Mouse (Mus musculus) stomach, embryonic 14.5 days (tissue): ENCODE measurements around the gene Jmjd6. TPM values are rescaled to one million over a fixed set of nuclear protein-coding genes. Genes with fewer than 3 reads are reported as not detected.
"Not testable (repeated sequence)": the region's sequence is repeated elsewhere in the genome, so short reads cannot be mapped to it uniquely, and the experiment has no call there.

Experiments
- ATAC-seq: fragments of 200-750 bp; cut with Nextera tagmentation; 2 replicates; pipeline ENCODE4 v1.8.0; 2017; ENCODE audit warnings: low read depth, moderate TSS enrichment; ENCODE audit not compliant: insufficient number of reproducible peaks, insufficient read depth, low FRiP score
- H3K27ac ChIP-seq: fragments of 300-500 bp; sonication (generic); 2 replicates; pipeline ENCODE4 v1.5.1; 2014; ENCODE audit warnings: mild to moderate bottlenecking, low read length, moderate library complexity, mixed read lengths
- H3K27me3 ChIP-seq: fragments of 300-500 bp; sonication (generic); 2 replicates; pipeline ENCODE4 v1.6.1; 2014; ENCODE audit warnings: low read length, control low read depth, mixed read lengths; ENCODE audit not compliant: control insufficient read depth, insufficient read depth
- H3K36me3 ChIP-seq: fragments of 300-500 bp; sonication (generic); 2 replicates; pipeline ENCODE4 v1.6.1; 2014; ENCODE audit warnings: mild to moderate bottlenecking, control low read depth, low read length, moderate library complexity, mixed read lengths; ENCODE audit not compliant: control insufficient read depth, insufficient read depth
- H3K4me1 ChIP-seq: fragments of 300-500 bp; sonication (generic); 2 replicates; pipeline ENCODE4 v1.6.1; 2014; ENCODE audit warnings: low read length, control low read depth, mixed read lengths; ENCODE audit not compliant: control insufficient read depth, insufficient read depth
- H3K4me2 ChIP-seq: fragments of 300-500 bp; sonication (generic); replicated peaks from 2 replicates; pipeline ENCODE4 v1.6.1; 2014; ENCODE audit warnings: low read depth, low read length, control low read depth
- H3K4me3 ChIP-seq: fragments of 300-500 bp; sonication (generic); 2 replicates; pipeline ENCODE4 v1.5.1; 2014; ENCODE audit warnings: low read depth, low read length, control low read depth
- H3K9ac ChIP-seq: fragments of 300-500 bp; sonication (generic); replicated peaks from 2 replicates; pipeline ENCODE4 v1.6.1; 2014; ENCODE audit warnings: low read depth, mild to moderate bottlenecking, control low read depth, low read length, moderate library complexity, mixed read lengths
- H3K9me3 ChIP-seq: fragments of 300-500 bp; sonication (generic); 2 replicates; pipeline ENCODE4 v1.6.1; 2016; ENCODE audit warnings: low read depth, low read length, control low read depth; ENCODE audit not compliant: control insufficient read depth
- WGBS: fragments of 180-500 bp; shearing (Covaris S2); extraction: QIAGEN DNeasy Blood & Tissue Kit; methylation state at CpG from one replicate; pipeline ENCODE4 v1.1.7; 2014; 5-methylcytosine and 5-hydroxymethylcytosine counted together
- polyA plus RNA-seq: library from polyadenylated mRNA; unstranded; fragments of >200 nt; fragmentation: Nextera tagmentation; extraction: Ambion mirVana; gene quantifications from 2 replicates; pipeline ENCODE4 v1.2.1, GENCODE M21; 2014

The Jmjd6 gene
- polyA plus RNA-seq, 1 experiment from 2014 or later: 68.6 TPM

DNA sequence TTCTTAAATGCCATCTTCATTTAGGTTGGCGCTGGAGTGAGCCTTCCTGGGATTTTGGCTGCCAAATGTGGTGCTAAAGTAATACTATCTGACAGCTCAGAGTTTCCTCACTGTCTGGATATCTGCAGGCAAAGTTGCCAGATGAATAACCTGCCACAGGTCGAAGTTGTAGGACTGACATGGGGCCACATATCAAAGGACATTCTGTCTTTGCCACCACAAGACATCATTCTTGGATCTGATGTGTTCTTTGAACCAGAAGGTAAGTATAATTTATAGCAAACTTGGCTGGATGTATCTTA is 5.6 kb upstream of the Jmjd6 start:
- peaks cover 28% of the 10 kb centered on the region for H3K36me3 ChIP-seq
- WGBS: 83% methylated on average over 2 of the region's 2 CpGs
- not testable (repeated sequence) for ATAC-seq

DNA sequence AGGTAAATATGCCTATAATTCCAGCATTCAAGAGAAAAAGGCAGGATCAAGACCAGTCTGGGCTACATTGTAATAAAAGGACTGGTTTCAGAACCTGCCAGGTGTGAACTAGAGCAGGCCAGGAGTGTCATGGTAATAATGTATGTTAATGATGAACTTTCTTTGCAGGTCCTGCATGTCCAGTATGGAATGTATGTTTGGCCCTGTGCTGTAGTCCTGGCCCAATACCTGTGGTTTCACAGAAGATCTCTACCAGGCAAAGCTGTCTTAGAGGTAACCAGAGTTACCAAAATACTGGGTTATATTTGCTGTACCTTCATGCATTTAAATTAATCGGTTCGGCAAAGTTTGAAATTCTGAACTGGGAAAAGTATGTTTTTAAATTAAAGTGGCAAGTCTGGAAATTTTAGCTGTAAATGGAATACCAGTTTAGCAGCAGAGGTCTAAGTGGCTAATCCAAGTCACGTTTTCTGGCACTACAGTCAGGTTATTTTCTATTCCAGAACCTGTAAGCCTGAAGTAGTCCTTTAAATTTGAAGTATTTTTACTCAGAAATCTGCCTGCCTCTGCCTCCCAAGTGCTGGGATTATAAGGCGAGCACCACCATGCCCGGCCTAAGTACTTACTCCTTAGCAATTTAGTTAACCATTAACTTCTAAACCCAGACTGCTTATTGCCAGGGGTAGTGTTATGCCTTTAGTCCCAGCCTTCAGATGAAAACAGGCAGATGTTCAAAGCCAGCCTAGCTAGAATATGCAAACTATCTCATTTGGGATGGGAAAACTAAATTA is 5.0 kb upstream of the Jmjd6 start:
- no peaks in the 10 kb centered on the region for H3K9me3 ChIP-seq
- no peak for ATAC-seq
- peaks cover 12% of the 10 kb centered on the region for H3K4me1 ChIP-seq
- no peak overlapping the region for H3K4me3 ChIP-seq
- no peak overlapping the region for H3K4me2 ChIP-seq
- no peak overlapping the region for H3K9ac ChIP-seq
- no peaks in the 10 kb centered on the region for H3K27me3 ChIP-seq
- 73% methylated on average over 5 of the region's 5 CpGs for WGBS
- H3K27ac ChIP-seq: no peak overlapping the region
- H3K36me3 ChIP-seq: peaks cover 28% of the 10 kb centered on the region

More for the DNA sequence above, 5.6 kb upstream of the Jmjd6 start:
- not testable (repeated sequence) for H3K27ac ChIP-seq, H3K9me3 ChIP-seq, H3K4me2 ChIP-seq, H3K27me3 ChIP-seq, H3K9ac ChIP-seq, H3K4me3 ChIP-seq
- H3K4me1 ChIP-seq: peaks cover 12% of the 10 kb centered on the region

GRCm38 (mm10) chr11:116847187-116848085 is 4.2 kb upstream of the Jmjd6 start:
- no peak for ATAC-seq
- no peak overlapping the region for H3K4me2 ChIP-seq
- no peak overlapping the region for H3K4me3 ChIP-seq
- H3K27me3 ChIP-seq: no peaks in the 10 kb centered on the region
- 95% methylated on average over 3 of the region's 3 CpGs for WGBS
- no peak overlapping the region; the same call in 1 of the 2 replicates for H3K9ac ChIP-seq
- H3K27ac ChIP-seq: no peak overlapping the region
- H3K9me3 ChIP-seq: no peaks in the 10 kb centered on the region
- H3K4me1 ChIP-seq: peaks cover 12% of the 10 kb centered on the region
- H3K36me3 ChIP-seq: peaks cover 28% of the 10 kb centered on the region

DNA sequence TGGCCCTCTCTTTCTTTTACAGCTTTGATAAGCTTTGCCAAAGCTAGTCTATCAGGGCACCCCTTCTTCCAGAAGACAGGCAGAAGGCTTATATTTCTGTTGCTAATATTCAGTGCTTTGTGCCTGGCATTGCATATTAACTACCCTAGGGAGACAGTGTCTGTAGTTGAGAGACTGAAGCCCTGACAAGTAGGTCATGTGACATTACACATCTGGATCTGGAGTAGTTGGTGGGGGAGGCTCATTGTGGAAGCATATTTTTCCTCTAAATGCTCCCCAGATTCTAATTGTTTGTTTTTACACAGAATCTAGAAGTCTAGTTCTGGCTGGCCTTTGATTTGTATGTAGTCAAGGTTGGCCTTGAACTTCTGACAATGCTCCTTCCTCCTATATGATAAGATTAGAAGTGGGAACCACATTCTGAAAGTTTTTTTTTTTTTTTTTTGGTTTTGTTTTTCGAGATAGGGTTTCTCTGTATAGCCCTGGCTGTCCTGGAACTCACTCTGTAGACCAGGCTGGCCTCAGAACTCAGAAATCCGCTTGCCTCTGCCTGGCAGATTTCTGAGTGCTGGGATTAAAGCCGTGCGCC is 3.4 kb upstream of the Jmjd6 start:
- Histone ChIP-seq H3K9me3 (no peaks in the 10 kb centered on the region), H3K4me3 (no peak overlapping the region), H3K27me3 (no peaks in the 10 kb centered on the region), H3K4me2 (no peak overlapping the region), H3K36me3 (peaks cover 27% of the 10 kb centered on the region), H3K9ac (no peak overlapping the region; the same call in 1 of the 2 replicates), H3K27ac (no peak overlapping the region), H3K4me1 (peaks cover 13% of the 10 kb centered on the region)
- 79% methylated on average over 4 of the region's 4 CpGs for WGBS
- no peak for ATAC-seq

DNA sequence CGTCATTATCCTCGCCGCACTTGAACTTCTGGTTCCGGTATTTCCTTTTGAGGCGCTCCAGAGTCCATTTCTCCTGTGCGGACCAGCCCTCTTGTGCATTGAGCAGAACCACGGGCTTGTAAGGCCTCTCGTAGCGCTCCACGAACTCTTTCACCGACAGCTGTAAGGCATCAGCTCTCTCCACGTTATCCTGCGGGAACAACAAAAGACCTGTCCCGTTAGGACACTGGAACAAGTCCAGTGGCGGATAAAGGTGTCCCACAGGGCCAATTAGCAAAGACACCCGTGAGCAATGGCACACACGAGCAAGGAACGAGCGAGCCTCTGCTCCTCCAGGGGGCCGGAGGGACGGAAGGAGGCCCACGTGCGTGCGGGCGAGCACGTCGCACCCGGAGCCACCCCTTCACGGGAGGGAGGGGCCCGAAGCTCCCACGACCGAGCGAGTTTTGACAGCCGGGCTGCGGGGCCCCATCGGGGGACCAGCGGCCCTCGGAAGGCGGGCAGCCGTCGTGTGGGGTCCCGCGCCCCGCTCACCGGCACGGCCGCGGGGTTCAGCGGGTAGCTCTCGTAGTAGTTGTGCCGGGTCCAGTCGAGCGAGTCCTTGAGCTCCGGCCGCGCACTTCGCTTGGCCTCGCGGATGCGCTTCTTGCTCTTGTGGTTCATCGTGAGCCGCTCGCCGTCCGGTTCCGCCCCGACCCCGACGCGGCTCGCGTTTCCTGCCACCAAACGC is 553 bp downstream of the Jmjd6 start:
- Histone ChIP-seq H3K9ac (peak overlapping the region; percentile 89), H3K4me3 (peak overlapping the region; percentile 76), H3K9me3 (no peaks in the 10 kb centered on the region), H3K27me3 (no peaks in the 10 kb centered on the region), H3K27ac (peak overlapping the region; percentile 100), H3K4me2 (peak overlapping the region; percentile 66), H3K4me1 (peaks cover 27% of the 10 kb centered on the region), H3K36me3 (peaks cover 37% of the 10 kb centered on the region)
- WGBS: under 1% methylated on average over 73 of the region's 73 CpGs
- peak; percentile 64 for ATAC-seq

- ATAC-seq: no peak
- Histone ChIP-seq H3K4me3 (peak overlapping the region; percentile 76), H3K27me3 (no peaks in the 10 kb centered on the region), H3K36me3 (peaks cover 53% of the 10 kb centered on the region), H3K4me2 (peak overlapping the region; percentile 66), H3K27ac (no peak overlapping the region), H3K4me1 (peaks cover 27% of the 10 kb centered on the region), H3K9me3 (no peaks in the 10 kb centered on the region), H3K9ac (0 out of 2 replicates have a peak overlapping the region, but pooled peaks have one; percentile 10)
- 75% methylated on average over 4 of the region's 4 CpGs for WGBS
Measured at GRCm38 (mm10) chr11:116840748-116841147, 2.5 kb downstream of the Jmjd6 start.

GRCm38 (mm10) chr11:116839601-116840000 is 3.6 kb downstream of the Jmjd6 start:
- Histone ChIP-seq H3K36me3 (peaks cover 61% of the 10 kb centered on the region), H3K9ac (no peak overlapping the region), H3K27me3 (no peaks in the 10 kb centered on the region), H3K9me3 (no peaks in the 10 kb centered on the region), H3K4me2 (no peak overlapping the region), H3K4me1 (peaks cover 26% of the 10 kb centered on the region), H3K27ac (no peak overlapping the region), H3K4me3 (no peak overlapping the region)
- 78% methylated on average over 7 of the region's 7 CpGs for WGBS
- ATAC-seq: no peak

GRCm38 (mm10) chr11:116838936-116839335 is 4.3 kb downstream of the Jmjd6 start:
- H3K4me2 ChIP-seq: no peak overlapping the region
- ATAC-seq: no peak
- H3K4me1 ChIP-seq: peaks cover 22% of the 10 kb centered on the region
- H3K4me3 ChIP-seq: no peak overlapping the region
- peaks cover 68% of the 10 kb centered on the region for H3K36me3 ChIP-seq
- WGBS: 85% methylated on average over 14 of the region's 14 CpGs
- H3K27me3 ChIP-seq: no peaks in the 10 kb centered on the region
- no peak overlapping the region for H3K9ac ChIP-seq
- no peaks in the 10 kb centered on the region for H3K9me3 ChIP-seq
- no peak overlapping the region for H3K27ac ChIP-seq
